Mouse (Mus musculus) retina, adult 2 months (tissue): ENCODE measurements around the gene Atp6v0e2.

Experiments used
- DNase-seq: peaks from one replicate; pipeline ENCODE4 v3.0.0-alpha.2; 2012; ENCODE audit warnings: low read depth, low spot score

Atp6v0e2 gene

DNA sequence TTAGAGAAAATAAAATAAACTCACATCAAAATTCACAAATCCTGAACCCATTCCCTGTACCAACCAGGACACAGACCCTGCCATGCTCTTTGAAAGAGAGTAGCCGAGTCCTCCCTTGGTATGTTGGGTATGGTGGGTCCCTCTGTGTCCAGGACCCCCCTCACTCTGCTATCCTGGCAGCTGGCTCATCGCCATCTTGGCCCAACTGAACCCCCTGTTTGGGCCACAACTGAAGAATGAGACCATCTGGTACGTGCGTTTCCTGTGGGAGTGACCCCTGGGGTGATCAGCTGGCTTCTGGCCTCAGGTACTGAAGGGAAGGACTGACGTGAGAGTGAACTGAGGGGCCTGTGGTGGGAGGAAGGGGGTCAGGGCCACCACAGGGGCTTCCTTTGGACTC, 2.4 kb downstream of the Atp6v0e2 start:
- no peak for DNase-seq

DNA sequence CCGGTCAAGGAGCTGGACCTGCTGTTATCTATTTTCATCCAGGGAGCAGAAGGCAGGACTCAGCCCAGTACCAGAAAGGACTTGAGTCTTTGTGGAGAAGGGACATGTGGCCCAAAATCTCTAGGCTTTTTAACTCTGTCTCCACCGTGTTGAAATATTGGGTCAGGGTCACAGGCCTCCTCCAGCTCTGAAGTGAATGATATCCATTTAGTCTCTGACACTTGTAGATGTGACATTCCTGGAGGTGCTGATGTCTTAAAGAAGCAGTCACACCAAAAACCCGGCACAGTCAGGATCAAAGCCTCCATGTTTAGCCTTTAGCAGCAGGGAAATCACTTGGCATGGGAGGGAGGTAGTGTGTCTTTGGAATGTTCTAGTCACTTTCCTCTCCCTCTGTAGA, 3.3 kb downstream of the Atp6v0e2 start:
- no peak for DNase-seq

DNA sequence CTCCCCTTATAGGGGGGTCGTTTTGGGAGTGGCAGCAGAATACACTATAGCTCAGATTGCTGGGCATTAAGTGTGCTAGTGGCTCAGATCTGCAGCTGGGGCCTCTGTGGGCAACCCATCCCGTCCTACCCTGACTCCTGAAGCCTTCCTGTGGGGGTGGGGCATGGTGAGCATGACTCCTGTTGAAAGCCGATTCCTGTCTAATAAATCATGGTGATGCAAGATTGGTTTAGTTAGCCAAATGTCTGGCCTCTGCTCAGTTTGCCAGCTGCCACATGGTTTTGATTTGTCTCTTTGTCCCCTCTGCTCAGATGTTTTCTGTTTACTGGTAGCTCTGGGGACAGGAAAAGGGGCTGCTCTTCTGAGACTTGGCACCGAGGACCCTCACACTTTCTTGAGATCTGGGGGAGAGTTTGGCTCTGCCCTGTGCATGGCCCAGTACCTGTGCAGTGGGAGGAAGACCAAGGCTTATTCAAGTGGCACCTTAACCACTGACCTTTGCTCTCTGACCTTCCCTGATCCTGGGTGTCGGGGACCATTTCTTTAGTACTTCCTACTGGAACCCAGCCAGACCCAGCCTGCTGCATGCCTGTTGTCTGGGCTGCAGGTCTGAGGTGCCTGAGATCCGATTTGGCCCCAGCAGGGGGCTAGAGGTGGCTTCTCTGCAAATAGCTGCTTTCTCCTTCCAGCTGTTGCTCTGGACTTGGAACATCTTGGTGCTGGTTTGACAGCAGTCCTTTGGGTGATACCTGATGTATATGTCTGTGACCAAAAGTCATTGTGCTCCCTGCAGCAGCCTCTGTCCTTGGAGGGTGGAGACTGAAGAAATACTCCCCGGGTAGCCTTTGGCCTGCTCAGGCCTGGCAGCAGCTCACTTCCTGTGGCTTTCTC, 4.4 kb downstream of the Atp6v0e2 start:
- DNase-seq, result no peak

DNA sequence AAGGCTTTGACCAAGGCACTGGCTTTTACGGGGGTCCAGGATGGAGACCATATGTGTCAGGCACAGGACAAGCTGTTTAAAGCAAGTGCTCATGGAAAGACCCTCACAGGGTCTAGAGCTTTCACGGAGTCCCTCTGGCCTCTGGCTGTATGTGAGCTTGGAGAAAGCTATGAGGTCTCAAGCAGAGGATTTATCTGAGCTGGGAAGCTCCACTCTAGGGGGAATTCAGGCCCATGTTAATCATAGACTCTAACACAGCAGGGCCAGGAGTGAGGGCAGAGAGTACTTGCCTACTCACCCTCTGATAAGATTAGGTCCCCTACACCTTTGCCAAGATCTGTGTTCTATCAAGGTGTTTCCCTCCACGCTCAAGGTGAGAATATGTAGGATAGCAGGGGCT, 5.2 kb downstream of the Atp6v0e2 start:
- DNase-seq, result no peak

DNA sequence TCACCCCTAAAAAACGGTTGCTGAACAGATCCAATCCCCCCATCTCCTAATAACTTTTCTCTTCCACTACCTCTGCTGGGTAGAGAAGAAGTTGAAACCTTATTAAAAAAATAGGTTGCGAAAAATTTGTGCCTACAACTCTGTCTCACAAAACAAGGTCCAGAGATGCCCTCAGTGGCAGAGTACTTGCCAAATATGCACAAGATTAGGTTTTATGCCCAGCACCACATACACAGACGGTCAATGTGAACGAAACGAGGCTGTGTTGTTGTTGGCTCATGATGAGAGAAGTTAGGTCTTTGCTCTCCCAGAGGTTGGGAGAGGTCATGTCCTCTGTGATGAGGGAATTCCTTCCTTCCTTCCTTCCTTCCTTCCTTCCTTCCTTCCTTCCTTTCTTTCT, 7.8 kb downstream of the Atp6v0e2 start:
- no peak for DNase-seq

DNA sequence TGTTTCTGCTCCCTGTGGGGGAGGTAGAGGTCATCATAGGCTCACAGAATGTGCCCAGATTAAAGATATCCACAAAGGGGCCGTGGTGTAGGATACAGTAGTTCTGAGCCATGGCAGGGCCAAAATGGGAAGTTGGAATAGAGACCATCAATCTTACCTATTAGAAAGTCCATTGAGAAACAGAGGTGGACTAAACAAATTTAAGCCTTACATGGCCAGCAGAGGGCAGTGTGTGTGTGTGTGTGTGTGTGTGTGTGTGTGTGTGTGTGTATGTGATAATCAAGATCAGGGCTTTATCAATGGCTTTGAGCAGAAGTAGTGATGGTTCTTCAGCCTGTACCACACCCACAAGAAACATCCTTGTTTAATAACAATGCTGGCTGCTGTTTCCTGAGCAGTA, 8.9 kb downstream of the Atp6v0e2 start:
- no peak for DNase-seq

GRCm38 (mm10) chr6:48546858-48547257, 9.4 kb downstream of the Atp6v0e2 start:
- no peak for DNase-seq

- no peak for DNase-seq
Observed at GRCm38 (mm10) chr6:48548314-48548713, 10.9 kb downstream of the Atp6v0e2 start.

DNA sequence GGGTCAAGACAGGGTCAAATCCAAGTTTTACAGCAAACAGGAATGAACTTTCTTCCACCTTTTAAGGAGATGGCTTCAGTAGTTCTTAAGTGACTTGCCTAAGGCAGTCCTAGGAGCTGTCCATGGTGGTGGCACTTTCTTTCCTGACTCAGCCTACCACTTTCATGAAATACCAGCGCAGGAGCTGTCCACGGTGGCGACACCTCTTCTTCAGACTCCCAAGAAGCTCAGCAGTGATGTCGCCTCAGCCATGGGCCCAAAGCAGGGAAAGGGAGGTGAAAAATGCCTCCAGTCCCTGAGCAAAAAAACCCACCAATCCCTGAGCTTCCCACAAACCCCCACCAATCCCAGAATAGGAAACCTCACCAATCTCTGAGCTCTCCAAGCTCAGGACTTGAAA, 15.5 kb downstream of the Atp6v0e2 start:
- DNase-seq, result no peak

GRCm38 (mm10) chr6:48553819-48554218, 16.4 kb downstream of the Atp6v0e2 start:
- DNase-seq, result no peak

DNA sequence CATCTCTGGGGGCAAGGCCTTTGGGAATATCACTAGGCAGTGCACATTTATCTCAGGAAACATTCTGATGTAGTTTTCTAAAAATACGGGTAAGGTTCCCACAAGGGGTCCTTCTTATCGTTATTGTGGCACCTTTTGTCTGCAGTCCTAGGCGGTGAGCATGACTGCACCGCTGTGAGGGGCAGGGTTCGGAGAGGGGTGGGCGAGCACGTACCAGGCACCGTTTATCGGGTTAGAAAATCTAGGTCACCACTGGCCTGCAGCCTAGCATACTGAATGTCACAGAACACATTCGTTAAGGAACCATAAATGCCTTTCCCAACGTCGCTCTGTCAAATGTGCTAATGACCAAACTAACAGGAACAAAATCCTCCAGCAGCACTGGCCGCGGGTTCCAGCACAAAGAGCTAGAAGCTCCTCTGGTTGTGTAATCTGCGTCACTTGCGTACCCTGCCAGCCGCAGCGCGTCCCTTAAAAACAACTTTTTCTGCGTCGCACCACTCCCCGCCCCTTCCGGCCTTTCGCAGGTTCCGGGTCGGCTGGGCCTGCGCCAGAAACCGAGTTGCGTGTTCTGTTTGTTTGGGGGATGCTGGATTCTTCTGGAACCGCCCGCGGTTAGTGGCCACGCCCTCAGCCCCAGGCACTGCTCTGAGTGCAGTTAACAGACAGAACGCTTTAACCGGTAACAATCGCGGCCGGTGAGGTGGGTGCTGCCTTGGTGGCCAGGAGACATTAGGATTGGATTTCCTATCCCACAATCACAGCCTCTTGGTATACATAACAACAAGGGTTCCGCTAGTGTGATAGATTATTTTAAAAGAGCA, 17.1 kb downstream of the Atp6v0e2 start, which contains the start of gene Lrrc61:
TSS of gene Lrrc61 (plus strand) at position 517 of the 824 bp plus-strand sequence.
- DNase-seq, result peak; percentile 72

DNA sequence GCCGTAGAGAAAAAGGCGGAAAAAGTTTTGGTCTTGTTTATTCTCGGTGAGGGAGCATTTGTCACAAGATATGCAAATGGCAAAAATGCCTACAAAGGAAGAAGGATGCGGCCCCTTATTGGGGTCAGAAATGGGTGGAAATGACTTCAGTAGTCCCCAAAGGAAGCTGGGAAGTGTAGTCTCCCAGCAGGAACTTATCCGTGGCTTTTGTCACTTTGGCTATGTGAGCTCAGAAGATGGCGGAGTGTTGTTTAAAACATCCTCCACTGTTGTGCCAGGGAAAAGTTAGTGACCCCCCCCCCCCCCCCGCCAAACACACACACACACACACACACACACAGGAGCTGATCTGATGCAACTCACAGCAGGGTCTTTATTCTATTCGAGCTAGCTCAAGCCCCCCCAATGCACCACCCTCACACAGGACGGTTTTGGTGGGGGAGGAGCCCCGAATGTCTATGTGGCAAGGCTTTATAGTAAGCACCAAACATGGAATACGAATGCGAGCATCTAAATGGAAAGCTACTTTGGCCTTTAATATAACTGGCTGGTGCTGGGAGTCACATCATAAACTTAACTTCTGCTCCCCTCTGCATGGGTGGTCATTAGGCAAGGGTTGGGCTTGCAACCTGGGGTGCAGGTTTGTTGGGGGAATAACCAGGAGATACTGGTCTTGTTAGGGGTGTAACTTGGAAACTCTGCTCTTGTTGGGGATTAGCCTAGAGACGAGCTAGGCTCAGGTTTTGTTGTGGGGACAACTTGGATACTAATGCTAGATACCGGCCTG, 17.9 kb downstream of the Atp6v0e2 start:
- DNase-seq, result no peak

DNA sequence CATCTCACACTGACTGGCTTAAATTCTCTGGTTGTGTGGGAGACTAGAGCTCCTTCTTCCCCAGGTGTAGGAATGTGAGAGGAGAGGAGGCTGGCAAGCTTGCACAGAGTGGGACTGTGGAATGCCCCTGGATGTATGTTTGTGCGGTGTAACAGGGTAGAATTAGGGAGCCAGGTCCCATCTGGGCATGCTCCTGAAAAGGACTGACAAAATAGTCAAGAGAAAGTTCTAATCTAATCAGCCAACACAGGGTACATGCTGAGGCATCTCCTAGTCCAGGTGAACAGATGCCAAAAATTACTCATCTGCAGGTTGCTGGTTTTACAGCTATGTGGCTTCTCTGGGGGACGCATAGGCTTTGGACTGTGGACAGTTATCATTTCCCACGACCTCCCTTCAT, 18.5 kb downstream of the Atp6v0e2 start:
- DNase-seq, result no peak

DNA sequence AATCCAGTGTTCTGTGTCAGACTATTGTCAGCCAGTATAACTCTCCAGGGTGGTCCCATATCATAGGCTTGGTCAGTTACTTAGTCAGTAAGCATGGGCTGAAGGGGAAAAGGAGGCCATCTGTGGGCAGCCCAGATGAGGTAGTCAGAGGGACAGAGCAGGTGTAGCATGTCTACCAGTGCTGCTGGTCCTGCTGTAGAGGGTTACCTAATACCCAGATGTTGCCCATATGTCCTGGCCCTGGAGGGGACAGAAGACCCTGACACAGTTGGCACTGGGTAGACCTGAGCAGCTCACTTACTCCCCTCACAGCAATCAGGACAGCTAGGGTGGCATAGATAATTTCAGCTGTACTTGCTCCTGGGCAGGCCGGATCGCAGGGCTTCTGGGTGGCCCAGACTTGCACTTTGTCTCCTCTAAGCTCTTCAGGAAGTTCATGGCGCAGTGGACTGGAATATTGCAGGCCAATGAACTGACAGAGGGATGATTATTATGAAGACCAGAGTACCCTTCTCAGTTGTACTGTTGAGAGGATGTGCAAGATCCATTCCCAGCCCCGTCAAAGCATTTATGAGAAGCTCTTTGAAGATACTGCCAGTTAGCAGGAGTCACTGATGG, 28.4 kb downstream of the Atp6v0e2 start:
- DNase-seq, result no peak

DNA sequence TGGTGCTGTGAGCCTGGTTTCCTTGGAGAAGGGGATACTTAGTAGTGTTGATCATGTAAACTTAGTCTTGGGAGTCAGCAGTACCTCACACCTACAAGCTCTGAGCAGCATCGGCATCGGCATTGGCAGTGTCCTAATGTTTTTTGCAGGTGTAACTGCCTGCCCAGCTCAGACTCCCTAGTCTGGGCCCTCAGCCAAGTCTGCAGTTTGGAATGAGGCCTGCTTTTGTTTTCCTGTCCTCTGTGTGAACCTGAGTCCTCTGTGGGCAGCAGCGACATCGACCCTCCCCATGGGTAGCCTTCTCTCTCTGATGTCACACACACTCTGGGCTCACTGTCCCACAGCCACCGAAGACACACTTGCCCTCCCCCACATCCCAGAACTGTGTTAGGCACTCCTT, 28.9 kb downstream of the Atp6v0e2 start:
- no peak for DNase-seq

- DNase-seq, result peak; percentile 79
Observed at GRCm38 (mm10) chr6:48568036-48568984, 30.9 kb downstream of the Atp6v0e2 start.

DNA sequence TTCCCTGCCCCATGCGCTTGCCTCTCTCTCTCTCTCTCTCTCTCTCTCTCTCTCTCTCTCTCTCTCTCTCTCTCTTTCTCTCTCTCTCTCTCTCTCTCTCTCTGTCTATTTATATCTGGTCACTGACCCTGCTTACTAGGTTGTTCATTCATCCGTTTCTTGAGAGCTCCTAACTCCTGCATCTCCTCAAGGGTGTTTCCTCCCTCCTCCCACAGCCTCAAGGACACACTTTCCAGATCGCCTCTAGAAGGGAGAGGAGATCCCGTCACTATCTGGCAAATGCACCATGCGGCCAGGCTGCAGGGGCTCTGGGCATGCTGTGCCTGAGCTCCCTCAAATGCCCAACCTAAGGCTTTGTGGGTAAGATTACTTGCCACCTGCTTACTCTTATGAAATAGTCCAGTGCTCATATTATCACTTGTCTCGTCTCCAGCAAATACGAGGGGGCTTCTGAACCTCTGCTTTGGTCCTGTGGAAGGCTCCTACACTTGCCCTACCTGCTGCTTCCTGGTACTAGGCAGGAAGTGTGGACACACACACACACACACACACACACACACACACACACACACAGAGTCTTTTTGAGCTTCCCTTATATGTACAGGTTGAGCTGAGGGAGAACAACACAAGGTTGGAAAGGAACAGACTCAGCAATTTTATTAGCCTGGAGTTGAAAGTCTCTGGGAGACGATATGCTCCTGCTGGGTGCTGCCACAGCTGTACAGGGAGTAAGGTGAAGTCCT, 31.8 kb downstream of the Atp6v0e2 start:
- no peak for DNase-seq

GRCm38 (mm10) chr6:48572014-48572413, 34.6 kb downstream of the Atp6v0e2 start:
- no peak for DNase-seq

- DNase-seq, result no peak
Observed at GRCm38 (mm10) chr6:48572572-48573061, 35.2 kb downstream of the Atp6v0e2 start, which contains the start of gene Rarres2. Gene Rarres2 (minus strand): TSS chr6:48572789.
